Mouse (Mus musculus): ENCODE data around the gene Adra1b.

The Adra1b gene

GRCm38 (mm10) chr11:43901051-43901654 lies at the start of gene Adra1b:
Gene Adra1b, minus strand, starts transcription at chr11:43901210.
- in situ Hi-C loops (cut with MboI; ENCODE audit: low sequenced_read_pairs): no loop called here

DNA sequence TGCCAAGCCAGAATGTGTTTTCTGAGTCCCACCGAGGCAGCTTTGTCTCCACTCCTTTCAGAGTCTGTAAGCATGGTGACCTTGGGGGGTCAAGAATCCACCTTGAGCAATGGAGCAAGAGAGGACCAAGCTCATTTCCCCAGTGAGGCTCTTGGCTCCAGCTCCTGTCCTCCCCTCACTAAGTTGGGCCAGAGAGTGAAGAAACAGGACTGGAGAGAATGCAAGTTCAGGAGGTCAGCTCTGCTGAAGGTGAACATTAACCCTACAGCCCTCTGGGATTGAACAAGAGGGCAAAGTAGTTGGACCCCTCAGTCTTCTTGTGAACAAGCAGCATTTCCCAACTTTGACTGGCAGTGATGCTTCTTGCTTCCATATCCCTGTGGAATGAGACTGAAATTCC lies 49.3 kb upstream of the Adra1b start:
- in situ Hi-C loops (cut with MboI; ENCODE audit: low sequenced_read_pairs): no loop called here

GRCm38 (mm10) chr11:43943781-43944180 lies 42.8 kb upstream of the Adra1b start:
- in situ Hi-C loops (cut with MboI; ENCODE audit: low sequenced_read_pairs): no loop called here

GRCm38 (mm10) chr11:43943167-43943566 lies 42.2 kb upstream of the Adra1b start:
- in situ Hi-C loops (cut with MboI; ENCODE audit: low sequenced_read_pairs): no loop called here

DNA sequence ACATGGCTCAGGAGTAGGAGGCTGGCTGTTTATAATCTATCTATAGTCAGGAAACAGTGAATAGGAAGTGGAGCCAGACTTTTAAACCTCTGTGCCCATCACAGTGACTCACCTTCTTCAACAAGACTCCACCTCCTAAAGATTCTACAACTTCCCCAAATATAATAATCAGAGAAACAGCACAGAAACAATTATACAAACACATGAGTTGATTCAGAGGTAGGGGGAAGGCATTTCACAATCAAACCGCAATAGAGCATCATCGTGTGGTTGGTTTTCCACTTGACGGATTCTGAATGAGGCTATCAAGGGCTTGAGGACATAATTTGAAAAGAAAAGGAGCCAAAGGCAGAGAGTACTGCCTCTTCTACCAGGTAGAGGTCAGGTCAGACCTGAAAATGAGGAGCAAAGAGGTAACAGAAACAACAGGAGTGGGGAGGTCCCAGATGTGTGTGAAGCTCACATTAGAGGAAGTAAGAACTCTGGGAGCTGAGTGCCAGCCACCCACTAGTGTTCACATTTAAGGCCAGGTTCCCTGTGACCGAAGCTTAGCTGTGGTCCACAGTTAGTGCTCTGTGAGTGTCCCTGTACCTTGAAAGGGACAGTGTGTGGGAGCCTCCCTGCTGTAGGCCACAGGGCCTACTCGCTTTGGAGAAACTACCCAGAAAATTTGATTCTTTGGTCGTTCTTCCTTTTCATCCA lies 39.6 kb upstream of the Adra1b start:
- in situ Hi-C loops (cut with MboI; ENCODE audit: low sequenced_read_pairs): no loop called here

GRCm38 (mm10) chr11:43936023-43936422 lies 35.0 kb upstream of the Adra1b start:
- in situ Hi-C loops (cut with MboI; ENCODE audit: low sequenced_read_pairs): no loop called here

- in situ Hi-C loops (cut with MboI; ENCODE audit: low sequenced_read_pairs): no loop called here
Observed at GRCm38 (mm10) chr11:43933480-43933879, 32.5 kb upstream of the Adra1b start.

DNA sequence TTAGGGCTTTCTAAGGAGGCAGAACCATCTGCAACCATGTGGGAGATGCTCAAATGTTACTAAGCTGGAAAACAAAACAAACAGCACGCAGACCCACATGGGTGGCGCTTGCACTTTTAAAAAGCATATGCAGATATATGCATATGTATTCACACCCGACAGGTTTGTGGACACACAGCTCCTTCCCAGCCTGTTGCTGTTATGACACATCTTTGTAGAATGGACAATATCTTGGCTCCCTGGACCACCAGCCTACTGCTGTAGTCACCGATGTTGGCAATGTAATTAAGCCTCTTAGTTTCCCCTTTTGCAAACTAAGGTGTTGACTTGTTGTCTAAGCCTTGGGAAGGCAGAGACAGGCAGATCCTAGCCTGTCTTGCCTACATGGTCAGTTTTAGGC lies 32.0 kb upstream of the Adra1b start:
- in situ Hi-C loops (cut with MboI; ENCODE audit: low sequenced_read_pairs): no loop called here

GRCm38 (mm10) chr11:43930191-43930590 lies 29.2 kb upstream of the Adra1b start:
- in situ Hi-C loops (cut with MboI; ENCODE audit: low sequenced_read_pairs): no loop called here

- in situ Hi-C loops (cut with MboI; ENCODE audit: low sequenced_read_pairs): no loop called here
Observed at GRCm38 (mm10) chr11:43929706-43930105, 28.7 kb upstream of the Adra1b start.

DNA sequence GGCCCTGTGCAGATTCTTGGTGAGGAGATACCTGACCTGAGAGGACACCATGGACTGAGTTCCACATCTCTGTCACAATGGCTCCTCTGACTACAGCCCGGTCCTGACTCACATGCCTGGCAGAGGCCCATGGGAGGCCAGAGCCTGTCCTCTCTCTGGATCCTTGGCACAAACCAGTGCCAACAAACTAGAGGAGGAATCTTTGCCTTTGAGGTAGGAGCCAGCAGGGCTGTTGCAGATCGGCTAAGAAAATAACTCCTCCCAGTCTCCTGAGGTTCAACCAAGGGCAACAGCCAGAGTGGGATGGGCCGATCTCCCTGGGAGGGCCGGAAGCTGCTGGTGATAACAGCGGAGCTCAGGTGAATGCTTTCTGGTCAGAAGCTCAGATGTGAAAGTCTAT lies 28.2 kb upstream of the Adra1b start:
- in situ Hi-C loops (cut with MboI; ENCODE audit: low sequenced_read_pairs): no loop called here

GRCm38 (mm10) chr11:43927133-43927815 lies 26.3 kb upstream of the Adra1b start:
- in situ Hi-C loops (cut with MboI; ENCODE audit: low sequenced_read_pairs): no loop called here

GRCm38 (mm10) chr11:43926163-43926562 lies 25.2 kb upstream of the Adra1b start:
- in situ Hi-C loops (cut with MboI; ENCODE audit: low sequenced_read_pairs): no loop called here

DNA sequence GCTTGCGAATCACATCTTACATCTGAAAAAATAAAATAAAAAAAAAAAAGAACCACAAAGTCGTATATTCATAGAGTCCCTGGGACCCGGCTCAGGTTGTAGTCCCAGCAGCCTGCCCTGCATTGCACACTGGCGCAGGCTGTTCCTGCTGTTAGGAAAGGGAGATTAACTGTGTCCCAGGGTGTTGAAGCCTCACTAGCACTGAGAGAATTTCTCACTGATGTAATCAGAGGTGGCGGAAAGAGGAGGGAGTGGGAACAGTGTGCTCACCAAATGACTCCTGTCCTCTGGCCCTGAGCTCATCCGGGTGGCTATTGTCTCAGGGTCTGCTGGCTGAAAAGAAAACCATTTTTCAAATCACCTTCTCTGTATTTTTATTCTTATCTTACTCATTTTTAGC lies 24.6 kb upstream of the Adra1b start:
- in situ Hi-C loops (cut with MboI; ENCODE audit: low sequenced_read_pairs): no loop called here

- in situ Hi-C loops (cut with MboI; ENCODE audit: low sequenced_read_pairs): no loop called here
Observed at GRCm38 (mm10) chr11:43921701-43922100, 20.7 kb upstream of the Adra1b start.

DNA sequence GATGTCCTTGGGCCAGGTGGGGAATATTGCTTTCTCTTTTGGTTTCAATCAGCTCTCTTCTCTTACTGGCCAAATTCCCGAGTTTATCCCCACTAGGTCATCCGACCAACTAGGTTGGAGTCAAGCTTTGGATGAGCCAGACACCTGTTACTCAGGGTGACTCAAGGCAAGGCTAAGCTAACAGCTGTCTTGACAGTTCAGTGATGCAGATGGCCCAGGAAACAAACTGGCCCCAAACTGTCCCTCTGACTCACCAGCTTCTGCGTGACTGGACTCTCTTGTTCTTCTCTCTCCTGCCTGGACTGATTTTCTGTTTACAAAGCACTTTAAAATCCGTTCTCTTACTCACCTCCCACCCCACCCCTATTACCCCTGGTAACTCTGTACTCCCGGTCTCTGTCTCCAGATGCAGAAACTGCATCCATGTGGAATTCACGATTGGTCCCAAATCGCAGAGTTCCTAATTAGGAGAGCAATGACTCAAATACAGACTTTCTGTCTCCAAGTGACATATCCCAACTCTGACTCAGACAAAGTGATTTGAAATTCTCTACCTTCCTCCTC lies 18.6 kb upstream of the Adra1b start:
- in situ Hi-C loops (cut with MboI; ENCODE audit: low sequenced_read_pairs): no loop called here

DNA sequence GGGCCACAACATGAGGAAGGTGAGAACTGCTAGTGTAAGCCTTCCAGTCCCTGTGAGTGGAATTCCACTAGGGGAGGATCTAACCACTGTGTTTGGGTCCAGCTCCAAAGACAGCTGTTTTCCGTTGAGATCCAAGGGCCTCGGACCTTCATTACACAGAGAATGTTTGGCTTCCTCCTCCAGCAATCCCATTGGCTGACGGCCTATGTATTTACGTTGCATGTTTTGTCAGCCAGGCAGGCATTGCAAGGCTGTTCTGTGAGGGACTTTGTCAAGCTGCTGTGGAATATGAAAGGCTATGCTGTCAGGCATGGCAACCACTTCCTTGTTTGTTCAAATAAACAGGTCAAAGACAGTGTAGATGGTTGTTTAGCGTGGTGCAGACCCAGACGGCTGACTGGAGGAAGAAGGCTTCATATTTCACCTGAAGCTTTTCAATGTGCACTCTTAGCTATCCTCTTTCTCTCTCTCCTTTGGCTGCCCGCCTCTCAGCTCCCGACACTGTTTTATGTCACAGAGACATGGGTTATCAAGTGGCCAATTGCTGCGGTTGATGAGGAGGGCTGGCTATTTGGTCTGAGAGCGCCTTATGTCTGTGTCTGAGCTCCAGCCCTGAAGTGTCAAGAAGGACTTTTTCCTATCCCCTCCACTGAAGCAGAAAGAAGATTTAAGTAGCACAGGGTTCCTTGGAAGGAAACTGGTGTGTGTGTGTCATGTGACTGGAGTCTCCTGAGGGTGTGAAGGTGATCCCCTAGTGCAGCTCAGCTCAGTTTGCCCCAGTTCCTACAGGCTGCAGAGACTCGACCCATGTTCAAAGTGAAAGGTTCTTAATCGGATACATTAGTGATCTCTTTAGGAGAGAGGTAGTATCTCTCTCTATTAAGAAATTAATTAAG lies 13.8 kb upstream of the Adra1b start:
- in situ Hi-C loops (cut with MboI; ENCODE audit: low sequenced_read_pairs): no loop called here

DNA sequence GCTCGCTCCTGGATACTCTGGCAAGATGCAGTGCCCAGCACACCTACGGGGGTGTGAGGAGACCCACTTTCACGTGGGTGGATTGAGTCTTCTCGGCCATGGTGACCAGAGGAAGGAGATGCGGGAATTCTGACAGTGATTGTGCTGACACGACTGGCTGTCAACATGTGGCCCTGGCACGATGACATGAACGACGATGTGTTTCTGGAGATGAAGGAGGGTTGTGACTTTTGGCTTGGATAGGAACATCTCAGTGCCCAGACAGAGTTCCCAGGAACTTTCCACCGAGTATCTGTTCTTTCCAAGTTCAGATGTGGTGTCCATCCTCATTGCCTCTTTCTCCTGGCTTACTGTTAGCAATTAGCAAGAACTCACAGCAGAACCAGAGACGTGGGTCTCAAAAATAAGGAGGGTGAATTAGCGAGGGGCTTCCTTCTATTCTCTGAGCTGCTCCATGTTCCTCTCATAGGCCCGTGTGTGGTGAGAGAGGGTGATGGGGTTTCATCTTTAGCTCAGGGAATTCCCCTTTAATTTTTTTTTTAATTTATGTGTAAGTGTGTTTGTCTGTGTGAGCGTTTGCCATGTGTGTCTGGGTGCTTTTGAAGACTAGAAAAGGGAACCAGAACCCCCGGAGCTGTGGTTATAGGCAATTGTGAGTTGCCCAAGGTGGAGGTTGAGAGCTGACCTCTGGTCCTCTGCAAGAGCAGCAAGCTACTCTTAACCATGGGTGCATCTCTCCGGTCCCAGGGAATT lies 11.3 kb upstream of the Adra1b start:
- in situ Hi-C loops (cut with MboI; ENCODE audit: low sequenced_read_pairs): no loop called here

- in situ Hi-C loops (cut with MboI; ENCODE audit: low sequenced_read_pairs): no loop called here
Observed at GRCm38 (mm10) chr11:43911646-43912045, 10.6 kb upstream of the Adra1b start.

- in situ Hi-C loops (cut with MboI; ENCODE audit: low sequenced_read_pairs): no loop called here
Observed at GRCm38 (mm10) chr11:43903351-43903750, 2.3 kb upstream of the Adra1b start.
